Comparison of ENCODE assay signal across 19 mouse cellular contexts in genomic region chr16:42456335-42456984, GRCm38 (mm10).
A peak's percentile ranks its signal among the peaks of the same experiment; 100 is the strongest.
DNase-seq lines count a peak whose midpoint lies in the region; ATAC-seq and TF ChIP-seq lines count a peak whose summit lies in the region.
"Had no signal": no experiment of that assay in that cellular context is flagged by ENCODE, and none has a peak within 500 bp of the region (broad histone marks: within the 10 kb centered on the region; RNA-seq: fewer than 3 reads in every experiment).

No protein-coding gene starts in this region.

- H3K27ac ChIP-seq in kidney, postnatal 0 days, result no peak overlapping the region
- H3K27ac ChIP-seq: limb, embryonic 10.5 days; liver, embryonic 14.5 days; neural tube, embryonic 13.5 days had no signal

- H3K4me3 ChIP-seq in kidney, postnatal 0 days (replicated peaks; ENCODE audit: low read depth, low read length), result no peak overlapping the region
- H3K4me3 ChIP-seq: limb, embryonic 10.5 days; neural tube, embryonic 13.5 days had no signal

- no peak for ATAC-seq in kidney, postnatal 0 days (replicated peaks; ENCODE audit: low FRiP score, low read depth)
- ATAC-seq in granulocyte monocyte progenitor cell, adult 5-6 weeks (replicated peaks; ENCODE audit: poor library complexity, severe bottlenecking), result peak; percentile 97
- ATAC-seq in megakaryocyte-erythroid progenitor cell, adult 5-6 weeks (replicated peaks; ENCODE audit: low FRiP score, low TSS enrichment, poor library complexity, severe bottlenecking), result peak; percentile 22
- no peak for ATAC-seq in activated CD4-positive, CD25-positive, alpha-beta regulatory T cell, adult 4 months
- ATAC-seq: forebrain, embryonic 16.5 days had no signal

- H3K27me3 ChIP-seq in kidney, postnatal 0 days (ENCODE audit: insufficient read depth, low read length), result no peaks in the 10 kb centered on the region
- H3K27me3 ChIP-seq: neural tube, embryonic 13.5 days had no signal

- peak; percentile 7 for DNase-seq in kidney, postnatal 0 days (ENCODE audit: low spot score)
- no peak for DNase-seq in kidney, postnatal 4 days
- DNase-seq in lung, postnatal 10 days, result peak; percentile 34
- no peak for DNase-seq in adrenal gland, postnatal 25 days
- DNase-seq: adrenal gland, adult 2 months; cerebellum, adult 11 months; cerebellum, postnatal 25 days; heart, adult 18-20 months; heart, postnatal 4 days; kidney, adult 9 months; right cerebral cortex, postnatal 14 days had no signal

- no peak overlapping the region for H3K9ac ChIP-seq in kidney, postnatal 0 days (ENCODE audit: low read depth, low read length)
- H3K9ac ChIP-seq: liver, embryonic 14.5 days; neural tube, embryonic 13.5 days had no signal

- no peak for TF ChIP-seq CTCF in kidney, postnatal 0 days (IDR thresholded peaks at IDR 0.05; ENCODE audit: low read depth)

- no peaks in the 10 kb centered on the region for H3K36me3 ChIP-seq in kidney, postnatal 0 days (ENCODE audit: insufficient read depth, low read length)
- H3K36me3 ChIP-seq: limb, embryonic 10.5 days; neural tube, embryonic 13.5 days had no signal

- H3K9me3 ChIP-seq in kidney, postnatal 0 days (replicated peaks; ENCODE audit: low read length), result no peaks in the 10 kb centered on the region
- H3K9me3 ChIP-seq: limb, embryonic 10.5 days; neural tube, embryonic 13.5 days had no signal

- WGBS in kidney, postnatal 0 days, result 65% methylated on average over 8 of the region's 8 CpGs

- H3K4me2 ChIP-seq in kidney, postnatal 0 days (ENCODE audit: low read length), result no peak overlapping the region
- H3K4me2 ChIP-seq: midbrain, embryonic 11.5 days; neural tube, embryonic 13.5 days had no signal

- H3K4me1 ChIP-seq in kidney, postnatal 0 days (replicated peaks; ENCODE audit: insufficient read depth, low read length), result no peaks in the 10 kb centered on the region
- H3K4me1 ChIP-seq: limb, embryonic 10.5 days; neural tube, embryonic 13.5 days had no signal

Comparison
In these comparisons a context has a peak if more than half of its experiments do, and no peak if none do; other contexts are left out.
1. DNase-seq: peak in kidney, postnatal 0 days (single experiment) and lung, postnatal 10 days (single experiment); none in kidney, postnatal 4 days (0 of 2) and adrenal gland, postnatal 25 days (single experiment).
2. ATAC-seq: peak in granulocyte monocyte progenitor cell, adult 5-6 weeks (single experiment) and megakaryocyte-erythroid progenitor cell, adult 5-6 weeks (single experiment); none in kidney, postnatal 0 days (single experiment) and activated CD4-positive, CD25-positive, alpha-beta regulatory T cell, adult 4 months (single experiment).